Mouse (Mus musculus) liver, postnatal 0 days (tissue): ENCODE results near the gene Srbd1.

ENCODE experiments used
- CTCF ChIP-seq: sonication (generic); IDR thresholded peaks from 2 replicates; pipeline ENCODE4 v1.5.1; 2016; ENCODE audit warnings: antibody characterized with exemption, low read depth
- EP300 ChIP-seq: IDR thresholded peaks from 2 replicates; pipeline ENCODE4 v1.6.1; 2016; ENCODE audit warnings: antibody characterized with exemption, low read depth, mild to moderate bottlenecking

- TF ChIP-seq EP300, result peak; percentile 41; the same call in 1 of the 2 replicates
- TF ChIP-seq CTCF, result no peak
Measured at GRCm38 (mm10) chr17:86001667-86002066, 143.3 kb downstream of the Srbd1 start.
